Mouse (Mus musculus): ENCODE results near the gene Olfr572.

GRCm38 (mm10) chr7:102924109-102924508 lies at the start of gene Olfr572:
- no peak for TF ChIP-seq POLR2A (IDR thresholded peaks at IDR 0.05; ENCODE audit: borderline replicate concordance, control insufficient read depth, low read depth, low read length)
- no peak for TF ChIP-seq CTCF (IDR thresholded peaks at IDR 0.05; ENCODE audit: control insufficient read depth, insufficient read depth, low read length)

Measured in bone marrow, adult 2 months (tissue).